Mouse (Mus musculus) right cerebral cortex, postnatal 36 days (tissue): ENCODE measurements around the gene Zranb3.

Experiments
- DNase-seq, 2 experiments: peaks; one replicate each; pipeline ENCODE4 v3.0.0; 2022; ENCODE audit warnings: low spot score in 2 of 2, mixed read lengths in 1 of 2

Gene Zranb3

GRCm38 (mm10) chr1:127945696-127946575, 156.9 kb downstream of the Zranb3 start:
- DNase-seq: no peak

- no peak for DNase-seq
Observed at GRCm38 (mm10) chr1:127943516-127943915, 159.3 kb downstream of the Zranb3 start.

- no peak for DNase-seq
Observed at GRCm38 (mm10) chr1:127942231-127942630, 160.6 kb downstream of the Zranb3 start.

- DNase-seq: no peak
Observed at GRCm38 (mm10) chr1:127937277-127937676, 165.6 kb downstream of the Zranb3 start.

- DNase-seq: peak; percentile 64 to 78
Observed at GRCm38 (mm10) chr1:127934322-127934721, 168.5 kb downstream of the Zranb3 start.

- no peak for DNase-seq
Observed at GRCm38 (mm10) chr1:127933405-127933804, 169.4 kb downstream of the Zranb3 start.

GRCm38 (mm10) chr1:127915802-127916201, 187.0 kb downstream of the Zranb3 start:
- no peak for DNase-seq

GRCm38 (mm10) chr1:127915316-127915715, 187.5 kb downstream of the Zranb3 start:
- no peak for DNase-seq

GRCm38 (mm10) chr1:127913116-127913515, 189.7 kb downstream of the Zranb3 start:
- no peak for DNase-seq

- DNase-seq: no peak
Observed at GRCm38 (mm10) chr1:127904774-127905385, 198.0 kb downstream of the Zranb3 start.
